Mouse (Mus musculus) brain, embryonic 14.5 days (tissue): ENCODE data around the gene Ugt1a1.

ENCODE experiments used
- CTCF ChIP-seq: fragments of 200-500 bp; IDR thresholded peaks from 2 replicates; pipeline ENCODE4 v1.5.1; 2012; ENCODE audit warnings: inconsistent platforms, mild to moderate bottlenecking, moderate library complexity, borderline replicate concordance; ENCODE audit not compliant: insufficient read depth, insufficient read length; ENCODE audit errors: extremely low read depth
- POLR2A ChIP-seq: fragments of 200-500 bp; IDR thresholded peaks from 2 replicates; pipeline ENCODE4 v1.6.1; 2012; ENCODE audit warnings: mild to moderate bottlenecking, inconsistent platforms, borderline replicate concordance; ENCODE audit not compliant: poor library complexity, insufficient read depth, insufficient read length, severe bottlenecking; ENCODE audit errors: extremely low read depth

DNA sequence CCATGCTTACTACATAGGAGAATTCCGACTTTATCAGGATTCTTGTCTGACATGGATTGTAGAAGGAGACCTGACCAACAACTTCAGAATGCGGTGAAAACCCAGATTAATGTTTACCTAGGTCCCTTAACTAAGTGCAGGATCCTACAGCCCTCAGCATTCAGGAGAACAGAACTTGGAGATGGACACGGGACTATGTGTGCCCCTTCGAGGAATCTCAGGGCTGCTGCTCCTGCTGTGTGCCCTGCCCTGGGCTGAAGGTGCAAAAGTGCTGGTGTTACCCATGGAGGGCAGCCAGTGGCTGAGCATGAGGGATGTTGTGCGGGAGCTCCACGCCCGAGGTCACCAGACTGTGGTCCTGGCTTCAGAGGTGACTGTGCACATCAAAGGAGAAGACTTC, 11.3 kb upstream of the Ugt1a1 start, which contains the start of gene Ugt1a2:
- TF ChIP-seq POLR2A (no peak), CTCF (no peak)
